Comparison of ENCODE assay signal across 8 mouse cellular contexts in the genomic region with DNA sequence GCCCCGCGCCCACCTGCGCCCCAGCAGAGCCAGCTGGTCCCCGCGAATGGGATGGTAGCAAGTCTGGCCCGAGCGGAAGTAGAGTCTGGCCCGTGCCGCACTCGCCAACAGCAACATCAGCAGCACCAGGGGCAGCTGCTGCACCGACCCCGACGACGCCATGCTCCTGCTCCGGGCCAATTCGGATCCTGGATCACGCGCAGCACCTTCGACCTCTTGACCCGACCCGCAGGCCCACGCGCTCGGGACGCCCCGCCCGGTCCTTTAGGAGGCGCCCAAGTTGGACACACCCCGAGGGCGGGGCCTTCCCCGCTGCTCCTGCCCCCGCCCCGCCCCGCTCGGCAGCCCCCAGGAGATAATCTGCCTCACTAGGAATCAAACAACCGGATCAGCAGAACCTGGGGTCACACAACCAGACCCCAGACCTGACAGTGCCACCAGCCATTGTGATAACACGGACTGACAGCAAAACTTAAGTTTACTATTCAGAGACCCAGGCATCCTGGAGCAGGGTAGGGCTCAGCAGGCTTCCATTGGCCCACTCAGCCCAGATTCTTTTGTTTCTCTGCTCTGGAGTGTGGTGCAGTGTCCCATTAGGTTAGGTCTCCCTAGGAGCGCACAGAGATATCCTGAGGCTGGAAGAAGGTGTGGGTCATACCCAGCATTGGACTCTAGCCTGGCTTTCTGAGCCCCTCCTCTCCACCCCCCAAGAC. TPM values are rescaled to one million over a fixed set of nuclear protein-coding genes. Genes with fewer than 3 reads are reported as not detected.
DNase-seq lines count a peak whose midpoint lies in the region; ATAC-seq and TF ChIP-seq lines count a peak whose summit lies in the region.

A gene (minus strand): TSS at position 303 of the 713 bp plus-strand sequence.

- no peaks in the 10 kb centered on the region for H3K27me3 ChIP-seq in hindbrain, embryonic 15.5 days

- H3K27ac ChIP-seq in gastrocnemius, adult 2 months: peak within 1 kb of the TSS; percentile 86
- 0 out of 2 replicates have a peak within 1 kb of the TSS, but pooled peaks have one; percentile 58 for H3K27ac ChIP-seq in hindbrain, embryonic 15.5 days (replicated peaks)

- no peaks in the 10 kb centered on the region for H3K9me3 ChIP-seq in hindbrain, embryonic 15.5 days

- H3K4me3 ChIP-seq in gastrocnemius, adult 2 months: peak within 1 kb of the TSS; percentile 86
- peak within 1 kb of the TSS; percentile 53 for H3K4me3 ChIP-seq in hindbrain, embryonic 15.5 days

- H3K9ac ChIP-seq in hindbrain, embryonic 15.5 days: peak within 1 kb of the TSS; percentile 45

- no peaks in the 10 kb centered on the region for H3K36me3 ChIP-seq in hindbrain, embryonic 15.5 days

- DNase-seq in T-cell, adult 2 months (ENCODE audit: low spot score): peak; percentile 51
- peak; percentile 28 to 53 for DNase-seq in cerebellum, postnatal 14 days
- DNase-seq in gastrocnemius, adult 2 months: peak; percentile 89
- peak; percentile 37 to 38 for DNase-seq in left cerebral cortex, adult 18-20 months (ENCODE audit: low spot score in 2 of 2)
- peak; percentile 82 to 84 for DNase-seq in lung, postnatal 4 days
- DNase-seq in retina, postnatal 1 day: peak; percentile 72
- peak; percentile 65 for DNase-seq in urinary bladder, postnatal 14 days (ENCODE audit: low spot score)

- peak within 1 kb of the TSS; percentile 90 for H3K4me2 ChIP-seq in hindbrain, embryonic 15.5 days

- TF ChIP-seq CTCF in gastrocnemius, adult 2 months (IDR thresholded peaks at IDR 0.05): no peak

- WGBS in hindbrain, embryonic 15.5 days: 1% methylated on average over 38 of the region's 38 CpGs

- peaks cover 20% of the 10 kb centered on the region for H3K4me1 ChIP-seq in hindbrain, embryonic 15.5 days (replicated peaks)

- ATAC-seq in hindbrain, embryonic 15.5 days (ENCODE audit: low FRiP score, low read depth): peak; percentile 86

- intact Hi-C loops in gastrocnemius, adult 2 months (cut with DNase I): no loop called here

RNA-seq across cellular contexts. Expression of the gene that starts here (rescaled TPM):
- 10 to 100 TPM; 24.3 to 25.0 TPM for total RNA-seq in gastrocnemius, adult 2 months (2021)
- 74.8 and 84.4 TPM in 2 replicates for polyA plus RNA-seq in hindbrain, embryonic 15.5 days (2015; fragmentation: Nextera tagmentation; extraction: Ambion mirVana)
- 10 to 100 TPM; 39.6 to 45.7 TPM for total RNA-seq in left cerebral cortex, adult 18-20 months (2021)

Comparison
In these comparisons a context has a peak if more than half of its experiments do, and no peak if none do; other contexts are left out.
1. Peak in every context shown above with its lines: DNase-seq, ATAC-seq, H3K4me3 ChIP-seq and H3K27ac ChIP-seq.
2. DNase-seq: peak in every context shown above with its lines; median percentile 89 in gastrocnemius, adult 2 months; 83 in lung, postnatal 4 days; 72 in retina, postnatal 1 day; 65 in urinary bladder, postnatal 14 days; 51 in T-cell, adult 2 months; 40 in cerebellum, postnatal 14 days; 38 in left cerebral cortex, adult 18-20 months.